Mouse (Mus musculus): ENCODE data around the gene 4931409K22Rik. TPM values are rescaled to one million over a fixed set of nuclear protein-coding genes. Genes with fewer than 3 reads are reported as not detected.

Gene 4931409K22Rik
- polyA plus RNA-seq, 1 experiment from 2014 or later: not detected

GRCm38 (mm10) chr5:24533391-24533790 lies 23.2 kb downstream of the 4931409K22Rik start:
- no peak overlapping the region for H3K27ac ChIP-seq (replicated peaks; ENCODE audit: low read depth, low read length)
- no peak overlapping the region for H3K4me3 ChIP-seq (ENCODE audit: low read depth, low read length)
- H3K36me3 ChIP-seq (replicated peaks; ENCODE audit: control insufficient read depth, insufficient read depth, low read depth, low read length): no peaks in the 10 kb centered on the region
- 44% methylated on average over 11 of the region's 11 CpGs for WGBS
- ATAC-seq (replicated peaks; ENCODE audit: insufficient number of reproducible peaks, low FRiP score, low TSS enrichment, low read depth) (no peak), DNase-seq (ENCODE audit: low spot score) (no peak)
- H3K9ac ChIP-seq (replicated peaks; ENCODE audit: low read length): no peak overlapping the region; the same call in 1 of the 2 replicates
- H3K27me3 ChIP-seq (ENCODE audit: control insufficient read depth, insufficient read depth, low read length): peaks cover 12% of the 10 kb centered on the region
- H3K9me3 ChIP-seq (replicated peaks; ENCODE audit: control insufficient read depth, low read length): no peaks in the 10 kb centered on the region
- no peaks in the 10 kb centered on the region for H3K4me1 ChIP-seq (ENCODE audit: control insufficient read depth, insufficient read depth, low read length)
- H3K4me2 ChIP-seq (ENCODE audit: low read depth, low read length): no peak overlapping the region

DNA sequence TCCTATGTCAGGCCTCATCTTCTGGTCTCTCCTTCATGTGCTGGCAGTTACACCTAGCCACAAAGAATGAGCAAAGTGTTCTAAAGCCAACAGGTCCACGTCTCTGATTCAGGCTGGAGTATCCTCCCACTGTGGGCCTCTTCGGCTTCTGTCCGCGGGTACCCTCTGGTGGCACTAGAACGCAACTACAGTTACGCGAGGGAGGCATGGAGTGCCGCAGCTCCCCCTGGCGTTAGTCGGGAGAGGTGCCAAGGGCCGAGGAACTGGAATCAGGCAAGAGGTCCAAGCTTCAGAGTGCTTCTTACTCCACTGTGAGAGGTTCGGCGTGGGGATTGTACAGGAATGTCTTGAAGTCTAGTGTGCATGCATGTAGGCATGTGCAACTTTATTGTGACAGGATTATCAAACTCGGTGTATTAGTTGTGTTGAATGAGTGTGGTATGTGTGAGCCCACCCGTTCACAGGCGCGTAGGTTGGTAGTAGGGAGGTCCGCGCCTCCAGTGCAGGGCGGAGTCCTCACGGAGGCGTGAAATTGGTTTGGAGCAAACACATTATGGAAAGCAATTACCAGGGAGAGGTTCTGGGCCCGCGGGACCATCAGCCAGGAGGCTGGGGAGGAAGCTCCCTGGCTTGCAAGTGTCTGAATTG lies 26.4 kb downstream of the 4931409K22Rik start:
- H3K4me1 ChIP-seq (ENCODE audit: control insufficient read depth, insufficient read depth, low read length): peaks cover 9% of the 10 kb centered on the region
- no peak overlapping the region for H3K4me2 ChIP-seq (ENCODE audit: low read depth, low read length)
- no peak overlapping the region for H3K4me3 ChIP-seq (ENCODE audit: low read depth, low read length)
- H3K36me3 ChIP-seq (replicated peaks; ENCODE audit: control insufficient read depth, insufficient read depth, low read depth, low read length): no peaks in the 10 kb centered on the region
- no peak overlapping the region for H3K9ac ChIP-seq (replicated peaks; ENCODE audit: low read length)
- no peaks in the 10 kb centered on the region for H3K9me3 ChIP-seq (replicated peaks; ENCODE audit: control insufficient read depth, low read length)
- DNase-seq (ENCODE audit: low spot score) (peak; percentile 92), ATAC-seq (replicated peaks; ENCODE audit: insufficient number of reproducible peaks, low FRiP score, low TSS enrichment, low read depth) (peak; percentile 58; the same call in 1 of the 2 replicates)
- H3K27ac ChIP-seq (replicated peaks; ENCODE audit: low read depth, low read length): no peak overlapping the region
- H3K27me3 ChIP-seq (ENCODE audit: control insufficient read depth, insufficient read depth, low read length): peaks cover 42% of the 10 kb centered on the region
- WGBS: 22% methylated on average over 24 of the region's 24 CpGs

DNA sequence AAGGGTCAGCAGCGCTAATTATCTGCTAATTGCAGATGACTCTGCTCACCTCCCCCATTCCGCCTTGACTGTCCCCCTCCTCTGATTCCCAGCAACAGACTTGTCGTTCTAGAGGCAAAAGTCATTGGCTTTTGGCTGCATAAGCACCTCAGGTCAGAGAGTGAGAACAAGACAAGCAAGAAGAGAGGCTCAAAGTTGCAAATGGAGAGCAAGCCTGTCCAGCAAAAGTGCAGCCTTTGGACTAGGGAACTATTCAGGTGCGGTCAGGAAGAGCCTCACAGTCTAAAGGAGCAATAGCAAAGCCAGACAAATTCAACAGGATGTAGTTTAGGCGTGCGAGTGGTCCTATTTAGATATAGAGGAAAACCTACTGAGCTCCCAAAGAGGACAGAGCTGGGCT lies 28.8 kb downstream of the 4931409K22Rik start:
- Histone ChIP-seq H3K36me3 (replicated peaks; ENCODE audit: control insufficient read depth, insufficient read depth, low read depth, low read length) (no peaks in the 10 kb centered on the region), H3K9me3 (replicated peaks; ENCODE audit: control insufficient read depth, low read length) (no peaks in the 10 kb centered on the region), H3K4me2 (ENCODE audit: low read depth, low read length) (no peak overlapping the region), H3K4me1 (ENCODE audit: control insufficient read depth, insufficient read depth, low read length) (peaks cover 9% of the 10 kb centered on the region), H3K4me3 (ENCODE audit: low read depth, low read length) (no peak overlapping the region), H3K9ac (replicated peaks; ENCODE audit: low read length) (no peak overlapping the region), H3K27ac (replicated peaks; ENCODE audit: low read depth, low read length) (no peak overlapping the region), H3K27me3 (ENCODE audit: control insufficient read depth, insufficient read depth, low read length) (peaks cover 62% of the 10 kb centered on the region)
- DNase-seq (ENCODE audit: low spot score): no peak
- WGBS: 15% methylated on average over 6 of the region's 6 CpGs
- ATAC-seq (replicated peaks; ENCODE audit: insufficient number of reproducible peaks, low FRiP score, low TSS enrichment, low read depth): no peak

DNA sequence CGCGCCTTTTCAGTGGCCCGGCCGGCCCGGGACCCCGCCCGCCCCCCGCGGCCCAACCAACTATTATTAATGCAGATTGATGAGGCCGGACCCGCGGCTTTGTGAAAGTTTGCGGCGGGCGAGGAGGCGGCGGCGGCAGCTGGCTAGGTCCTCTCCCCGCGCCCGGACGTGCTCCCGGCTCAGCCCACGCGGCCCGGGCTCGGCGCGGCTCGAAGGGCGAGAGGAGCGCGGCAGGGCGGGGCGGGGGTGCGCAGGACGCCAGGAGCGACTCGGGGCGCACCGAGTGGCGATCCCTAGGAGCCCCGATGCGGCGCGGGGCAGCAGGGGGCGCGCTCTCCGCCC lies 29.7 kb downstream of the 4931409K22Rik start, which contains the start of gene Gbx1:
TSS of gene Gbx1 (minus strand) at position 314 of the 342 bp plus-strand sequence.
- WGBS: under 1% methylated on average over 43 of the region's 49 CpGs
- H3K9ac ChIP-seq (replicated peaks; ENCODE audit: low read length): peak within 1 kb of the TSS; percentile 41
- H3K36me3 ChIP-seq (replicated peaks; ENCODE audit: control insufficient read depth, insufficient read depth, low read depth, low read length): no peaks in the 10 kb centered on the region
- H3K4me3 ChIP-seq (ENCODE audit: low read depth, low read length): peak within 1 kb of the TSS; percentile 28
- peaks cover 9% of the 10 kb centered on the region for H3K4me1 ChIP-seq (ENCODE audit: control insufficient read depth, insufficient read depth, low read length)
- peak within 1 kb of the TSS; percentile 85 for H3K4me2 ChIP-seq (ENCODE audit: low read depth, low read length)
- no peak within 1 kb of the TSS for H3K27ac ChIP-seq (replicated peaks; ENCODE audit: low read depth, low read length)
- DNase-seq (ENCODE audit: low spot score) (peak; percentile 43), ATAC-seq (replicated peaks; ENCODE audit: insufficient number of reproducible peaks, low FRiP score, low TSS enrichment, low read depth) (no peak)
- peaks cover 68% of the 10 kb centered on the region for H3K27me3 ChIP-seq (ENCODE audit: control insufficient read depth, insufficient read depth, low read length)
- no peaks in the 10 kb centered on the region for H3K9me3 ChIP-seq (replicated peaks; ENCODE audit: control insufficient read depth, low read length)

- no peak overlapping the region for H3K27ac ChIP-seq (replicated peaks; ENCODE audit: low read depth, low read length)
Observed at GRCm38 (mm10) chr5:24526190-24526888, 30.3 kb downstream of the 4931409K22Rik start.

GRCm38 (mm10) chr5:24525360-24526189 lies 31.0 kb downstream of the 4931409K22Rik start:
- no peak overlapping the region for H3K9ac ChIP-seq (replicated peaks; ENCODE audit: low read length)
- peak overlapping the region; percentile 85; the same call in 1 of the 2 replicates for H3K4me2 ChIP-seq (ENCODE audit: low read depth, low read length)
- DNase-seq (ENCODE audit: low spot score) (no peak), ATAC-seq (replicated peaks; ENCODE audit: insufficient number of reproducible peaks, low FRiP score, low TSS enrichment, low read depth) (no peak)
- no peaks in the 10 kb centered on the region for H3K9me3 ChIP-seq (replicated peaks; ENCODE audit: control insufficient read depth, low read length)
- H3K4me1 ChIP-seq (ENCODE audit: control insufficient read depth, insufficient read depth, low read length): peaks cover 9% of the 10 kb centered on the region
- H3K4me3 ChIP-seq (ENCODE audit: low read depth, low read length): peak overlapping the region; percentile 28
- H3K27me3 ChIP-seq (ENCODE audit: control insufficient read depth, insufficient read depth, low read length): peaks cover 69% of the 10 kb centered on the region
- WGBS: 2% methylated on average over 34 of the region's 34 CpGs
- no peak overlapping the region for H3K27ac ChIP-seq (replicated peaks; ENCODE audit: low read depth, low read length)
- no peaks in the 10 kb centered on the region for H3K36me3 ChIP-seq (replicated peaks; ENCODE audit: control insufficient read depth, insufficient read depth, low read depth, low read length)

More at GRCm38 (mm10) chr5:24526190-24526888, 30.3 kb downstream of the 4931409K22Rik start:
- Histone ChIP-seq H3K4me1 (ENCODE audit: control insufficient read depth, insufficient read depth, low read length) (peaks cover 9% of the 10 kb centered on the region), H3K4me3 (ENCODE audit: low read depth, low read length) (peak overlapping the region; percentile 28), H3K27me3 (ENCODE audit: control insufficient read depth, insufficient read depth, low read length) (peaks cover 69% of the 10 kb centered on the region), H3K9me3 (replicated peaks; ENCODE audit: control insufficient read depth, low read length) (no peaks in the 10 kb centered on the region), H3K36me3 (replicated peaks; ENCODE audit: control insufficient read depth, insufficient read depth, low read depth, low read length) (no peaks in the 10 kb centered on the region), H3K9ac (replicated peaks; ENCODE audit: low read length) (peak overlapping the region; percentile 41), H3K4me2 (ENCODE audit: low read depth, low read length) (peak overlapping the region; percentile 85)
- DNase-seq (ENCODE audit: low spot score) (no peak), ATAC-seq (replicated peaks; ENCODE audit: insufficient number of reproducible peaks, low FRiP score, low TSS enrichment, low read depth) (no peak)
- whole genome bisulfite sequencing: 0% methylated on average over 67 of the region's 109 CpGs

DNA sequence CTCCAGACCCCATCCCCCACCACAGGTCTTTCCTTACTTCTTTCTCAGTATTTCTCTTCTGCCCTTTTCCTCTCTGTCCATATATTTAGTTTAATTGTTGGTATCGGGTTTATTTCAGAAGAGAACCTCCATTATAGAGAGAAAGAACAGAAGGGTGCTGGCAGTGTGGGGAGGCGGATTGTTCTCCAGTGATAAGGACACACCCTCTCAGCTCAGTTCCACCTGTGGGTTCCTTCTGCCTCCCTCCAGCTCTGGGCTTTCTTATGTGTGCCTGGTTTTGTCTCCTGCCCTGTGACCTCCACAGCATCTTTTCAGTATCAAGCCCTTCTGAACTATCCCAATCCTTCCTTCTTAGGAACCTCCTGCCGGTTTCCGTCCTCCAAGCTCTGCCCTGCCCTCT lies 32.1 kb downstream of the 4931409K22Rik start:
- H3K4me3 ChIP-seq (ENCODE audit: low read depth, low read length): no peak overlapping the region
- H3K4me2 ChIP-seq (ENCODE audit: low read depth, low read length): no peak overlapping the region
- ATAC-seq (replicated peaks; ENCODE audit: insufficient number of reproducible peaks, low FRiP score, low TSS enrichment, low read depth): no peak
- peaks cover 9% of the 10 kb centered on the region for H3K4me1 ChIP-seq (ENCODE audit: control insufficient read depth, insufficient read depth, low read length)
- no peak for DNase-seq (ENCODE audit: low spot score)
- WGBS: 9% methylated on average over 4 of the region's 4 CpGs
- H3K9me3 ChIP-seq (replicated peaks; ENCODE audit: control insufficient read depth, low read length): no peaks in the 10 kb centered on the region
- H3K27me3 ChIP-seq (ENCODE audit: control insufficient read depth, insufficient read depth, low read length): peaks cover 68% of the 10 kb centered on the region
- H3K36me3 ChIP-seq (replicated peaks; ENCODE audit: control insufficient read depth, insufficient read depth, low read depth, low read length): no peaks in the 10 kb centered on the region
- no peak overlapping the region for H3K27ac ChIP-seq (replicated peaks; ENCODE audit: low read depth, low read length)
- H3K9ac ChIP-seq (replicated peaks; ENCODE audit: low read length): no peak overlapping the region
